Mouse (Mus musculus) limb, embryonic 14.5 days (tissue): ENCODE results near the gene Rpl9. TPM values are rescaled to one million over a fixed set of nuclear protein-coding genes. Genes with fewer than 3 reads are reported as not detected.

Experiments
- ATAC-seq: fragments of 200-750 bp; cut with Nextera tagmentation; 2 replicates; pipeline ENCODE4 v1.8.0; 2017; ENCODE audit warnings: low read depth, moderate number of reproducible peaks, moderate TSS enrichment; ENCODE audit not compliant: low FRiP score
- DNase-seq: peaks from one replicate; pipeline ENCODE4 v3.0.0-alpha.2; 2015; ENCODE audit warnings: low spot score
- H3K27ac ChIP-seq: fragments of 300-500 bp; sonication (generic); replicated peaks from 2 replicates; pipeline ENCODE4 v1.5.1; 2014; ENCODE audit warnings: low read depth, mild to moderate bottlenecking, low read length, moderate library complexity, mixed read lengths
- H3K27me3 ChIP-seq: fragments of 300-500 bp; sonication (generic); 2 replicates; pipeline ENCODE4 v1.6.1; 2014; ENCODE audit warnings: low read length, mixed read lengths; ENCODE audit not compliant: control insufficient read depth, insufficient read depth
- H3K36me3 ChIP-seq: fragments of 300-500 bp; sonication (generic); 2 replicates; pipeline ENCODE4 v1.6.1; 2014; ENCODE audit warnings: mild to moderate bottlenecking, low read length, moderate library complexity, mixed read lengths; ENCODE audit not compliant: control insufficient read depth, insufficient read depth
- H3K4me1 ChIP-seq: fragments of 300-500 bp; sonication (generic); 2 replicates; pipeline ENCODE4 v1.6.1; 2014; ENCODE audit warnings: antibody characterized with exemption, low read length, mixed read lengths; ENCODE audit not compliant: control insufficient read depth, insufficient read depth
- H3K4me2 ChIP-seq: fragments of 300-500 bp; sonication (generic); replicated peaks from 2 replicates; pipeline ENCODE4 v1.6.1; 2014; ENCODE audit warnings: low read depth, mild to moderate bottlenecking, low read length, moderate library complexity; ENCODE audit not compliant: severe bottlenecking
- H3K4me3 ChIP-seq: fragments of 300-500 bp; sonication (generic); replicated peaks from 2 replicates; pipeline ENCODE4 v1.5.1; 2014; ENCODE audit warnings: low read length
- H3K9ac ChIP-seq: fragments of 300-500 bp; sonication (generic); 2 replicates; pipeline ENCODE4 v1.6.1; 2014; ENCODE audit warnings: mild to moderate bottlenecking, low read depth, low read length, moderate library complexity; ENCODE audit not compliant: severe bottlenecking
- H3K9me3 ChIP-seq: fragments of 300-500 bp; sonication (generic); 2 replicates; pipeline ENCODE4 v1.6.1; 2016; ENCODE audit warnings: low read length; ENCODE audit not compliant: control insufficient read depth
- POLR2A ChIP-seq: fragments of 200-500 bp; IDR thresholded peaks from 2 replicates; pipeline ENCODE4 v1.8.0; 2012; ENCODE audit warnings: inconsistent platforms, mild to moderate bottlenecking, moderate library complexity, borderline replicate concordance; ENCODE audit not compliant: insufficient read depth, insufficient read length; ENCODE audit errors: extremely low read depth
- WGBS: fragments of 180-500 bp; shearing (Covaris S2); extraction: QIAGEN DNeasy Blood & Tissue Kit; methylation state at CpG from one replicate; pipeline ENCODE4 v1.1.7; 2014; 5-methylcytosine and 5-hydroxymethylcytosine counted together
- polyA plus RNA-seq, 2 experiments: library from polyadenylated mRNA; depleted of rRNA in 1 of 2; stranded (reverse) in 1 of 2; unstranded in 1 of 2; fragments of >200 nt; fragmentation: Nextera tagmentation in 1 of 2; extraction: Ambion mirVana in 1 of 2; gene quantifications; 2 replicates each; pipeline versions ENCODE4 v1.2.1 to v1.2.3; 2012 to 2014

Gene Rpl9
- polyA plus RNA-seq, 2 experiments = 1,134 to 1,347 TPM

DNA sequence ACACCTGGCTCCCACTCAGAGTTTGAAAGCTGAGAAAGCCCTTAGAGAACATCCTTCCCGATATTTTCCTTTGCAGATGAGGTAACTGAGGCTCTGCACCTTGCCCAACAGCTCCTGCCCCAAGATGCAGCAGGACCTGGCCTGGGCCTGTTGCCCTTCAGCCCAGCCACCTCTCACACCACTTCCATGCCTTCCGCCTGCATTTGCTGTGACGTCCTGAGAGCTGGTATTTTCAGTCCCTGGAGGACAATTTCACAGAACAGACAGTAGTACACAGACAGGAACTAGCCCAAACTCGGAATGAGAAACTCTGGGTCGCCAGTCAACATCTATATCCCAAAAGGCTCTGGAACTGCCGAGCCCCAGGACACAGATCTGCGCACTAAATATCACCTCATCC lies 16.5 kb downstream of the Rpl9 start:
- DNase-seq (no peak), ATAC-seq (no peak)
- Histone ChIP-seq H3K4me2 (no peak overlapping the region), H3K4me3 (no peak overlapping the region), H3K4me1 (no peaks in the 10 kb centered on the region), H3K27ac (no peak overlapping the region), H3K27me3 (no peaks in the 10 kb centered on the region), H3K9me3 (no peaks in the 10 kb centered on the region), H3K36me3 (no peaks in the 10 kb centered on the region), H3K9ac (no peak overlapping the region)
- 76% methylated on average over 7 of the region's 7 CpGs for WGBS
- TF ChIP-seq POLR2A = no peak

DNA sequence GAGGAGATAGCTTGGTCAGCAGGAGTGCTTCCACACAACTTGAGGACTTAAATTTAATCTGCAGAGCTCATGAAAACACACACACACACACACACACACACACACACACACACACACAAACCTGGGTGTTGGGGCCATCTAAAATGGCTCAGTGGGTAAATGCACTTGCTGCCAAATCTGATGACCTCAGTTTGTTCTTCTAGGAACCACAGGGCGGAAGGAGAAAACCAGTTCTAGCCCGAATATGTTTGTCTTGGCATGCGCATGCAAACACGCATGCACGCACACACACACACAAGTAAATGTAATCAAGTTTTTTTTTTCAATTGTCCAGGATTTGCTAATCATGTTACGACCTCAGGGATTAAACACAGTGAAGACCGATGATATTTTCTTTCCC lies 19.7 kb downstream of the Rpl9 start:
- no peaks in the 10 kb centered on the region for H3K9me3 ChIP-seq
- no peaks in the 10 kb centered on the region for H3K36me3 ChIP-seq
- ATAC-seq (no peak), DNase-seq (no peak)
- no peak overlapping the region for H3K9ac ChIP-seq
- H3K27me3 ChIP-seq = no peaks in the 10 kb centered on the region
- WGBS = 90% methylated on average over 7 of the region's 7 CpGs
- H3K4me1 ChIP-seq = no peaks in the 10 kb centered on the region
- no peak for TF ChIP-seq POLR2A
- H3K4me3 ChIP-seq = no peak overlapping the region
- H3K4me2 ChIP-seq = no peak overlapping the region
- H3K27ac ChIP-seq = no peak overlapping the region

DNA sequence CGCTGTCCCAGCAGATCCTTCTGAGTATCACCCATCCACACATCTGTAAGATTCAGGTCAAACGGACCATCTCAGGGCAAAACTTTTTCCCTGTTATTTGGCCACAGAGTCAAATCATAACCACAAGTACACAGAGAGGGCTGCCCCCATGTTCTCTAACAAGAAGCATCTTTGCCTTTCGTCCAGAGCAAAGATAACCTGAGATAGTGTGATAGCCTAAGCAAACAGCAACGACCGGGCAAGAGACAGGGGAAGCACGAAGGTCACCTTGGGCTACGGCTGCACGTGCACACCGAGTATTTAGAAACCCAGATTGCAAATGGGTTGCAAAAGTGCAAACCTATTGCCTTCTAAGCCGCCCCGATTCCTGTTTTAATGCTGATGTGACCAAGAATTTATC lies 23.4 kb downstream of the Rpl9 start:
- no peak for TF ChIP-seq POLR2A
- Histone ChIP-seq H3K36me3 (no peaks in the 10 kb centered on the region), H3K4me2 (no peak overlapping the region), H3K27ac (no peak overlapping the region), H3K9ac (no peak overlapping the region), H3K9me3 (no peaks in the 10 kb centered on the region), H3K4me1 (no peaks in the 10 kb centered on the region), H3K4me3 (no peak overlapping the region), H3K27me3 (no peaks in the 10 kb centered on the region)
- DNase-seq = no peak
- no peak for ATAC-seq
- 88% methylated on average over 11 of the region's 11 CpGs for WGBS

DNA sequence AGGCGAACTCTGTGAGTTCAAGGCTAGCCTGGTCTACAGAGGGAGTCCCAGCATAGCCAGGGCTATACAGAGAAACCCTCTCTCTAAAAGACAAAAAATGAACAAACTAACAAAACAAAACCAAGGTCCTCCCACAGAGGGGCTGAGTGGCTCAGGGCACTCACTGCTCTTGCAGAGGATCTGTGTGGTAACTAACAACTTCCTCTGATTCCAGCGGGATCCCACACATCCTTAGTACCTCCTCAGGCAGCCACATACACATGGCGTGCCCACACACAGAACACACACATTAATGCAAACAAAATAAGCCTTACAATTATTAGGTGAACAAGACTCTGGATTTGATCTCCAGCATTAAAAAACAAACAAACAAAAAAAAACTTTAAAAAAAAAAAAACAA lies 33.5 kb downstream of the Rpl9 start:
- no peak overlapping the region for H3K27ac ChIP-seq
- H3K36me3 ChIP-seq = no peaks in the 10 kb centered on the region
- H3K4me1 ChIP-seq = no peaks in the 10 kb centered on the region
- H3K4me2 ChIP-seq = no peak overlapping the region
- no peaks in the 10 kb centered on the region for H3K9me3 ChIP-seq
- ATAC-seq (no peak), DNase-seq (no peak)
- H3K9ac ChIP-seq = no peak overlapping the region
- H3K4me3 ChIP-seq = no peak overlapping the region
- WGBS = 83% methylated on average over 3 of the region's 3 CpGs
- no peak for TF ChIP-seq POLR2A
- no peaks in the 10 kb centered on the region for H3K27me3 ChIP-seq

DNA sequence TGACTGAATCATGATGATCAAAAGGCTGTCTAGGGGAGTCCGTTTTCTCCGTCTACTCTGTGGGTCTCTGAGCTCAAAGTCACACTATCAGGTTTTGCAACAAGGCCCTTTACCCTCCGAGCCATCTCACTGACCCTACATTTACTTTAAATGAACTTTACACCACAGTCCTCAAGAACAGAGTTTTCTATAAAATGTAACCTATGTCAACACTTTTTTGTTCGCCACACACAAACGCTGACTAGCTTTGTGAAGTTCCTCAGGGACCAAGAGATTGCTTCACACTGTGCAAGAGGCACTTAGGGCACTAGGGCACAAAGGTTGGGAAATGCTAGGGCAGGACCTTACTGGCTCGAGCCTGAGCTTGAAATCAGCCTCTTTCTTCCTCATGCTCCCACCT lies 34.4 kb downstream of the Rpl9 start:
- ATAC-seq (no peak), DNase-seq (no peak)
- no peak for TF ChIP-seq POLR2A
- Histone ChIP-seq H3K36me3 (no peaks in the 10 kb centered on the region), H3K4me1 (no peaks in the 10 kb centered on the region), H3K27me3 (no peaks in the 10 kb centered on the region), H3K9ac (no peak overlapping the region), H3K27ac (no peak overlapping the region), H3K4me2 (no peak overlapping the region), H3K4me3 (no peak overlapping the region), H3K9me3 (no peaks in the 10 kb centered on the region)
- WGBS = 84% methylated on average over 6 of the region's 6 CpGs

DNA sequence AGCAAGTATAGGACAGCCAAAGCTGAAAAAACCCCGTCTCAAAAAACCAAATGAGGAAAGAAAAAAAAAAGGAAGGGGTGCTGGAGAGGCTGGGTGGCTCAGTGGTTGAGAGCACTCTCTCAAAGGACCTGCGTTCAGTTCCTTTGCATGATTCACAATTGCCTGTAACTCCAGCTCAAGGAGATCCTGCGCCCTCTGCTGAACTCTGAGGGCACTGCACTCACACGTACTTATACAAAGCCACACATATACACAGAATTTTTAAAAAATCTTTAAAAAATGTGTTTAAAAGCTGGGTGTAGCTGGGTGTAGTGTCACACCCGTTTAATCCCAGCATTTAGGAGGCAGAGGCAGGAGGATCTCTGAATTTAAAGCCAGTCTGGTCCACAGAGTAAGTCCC lies 36.3 kb downstream of the Rpl9 start:
- Histone ChIP-seq H3K27me3 (no peaks in the 10 kb centered on the region), H3K9me3 (no peaks in the 10 kb centered on the region), H3K4me3 (no peak overlapping the region), H3K36me3 (no peaks in the 10 kb centered on the region), H3K4me2 (no peak overlapping the region), H3K9ac (no peak overlapping the region), H3K4me1 (no peaks in the 10 kb centered on the region), H3K27ac (no peak overlapping the region)
- DNase-seq = no peak
- no peak for TF ChIP-seq POLR2A
- no peak for ATAC-seq
- WGBS = 82% methylated on average over 5 of the region's 5 CpGs
